Mouse (Mus musculus) lung, adult 2 months (tissue): ENCODE data around the gene Tspan3.

Source experiments
- CTCF ChIP-seq: fragments of 200-500 bp; IDR thresholded peaks from 2 replicates; pipeline ENCODE4 v1.5.1; 2011; ENCODE audit warnings: mild to moderate bottlenecking, low read length, control low read depth; ENCODE audit not compliant: insufficient read depth
- POLR2A ChIP-seq: fragments of 200-500 bp; IDR thresholded peaks from 2 replicates; pipeline ENCODE4 v1.6.1; 2011; ENCODE audit warnings: low read depth, mild to moderate bottlenecking, control low read depth, low read length, borderline replicate concordance; ENCODE audit errors: extremely low read depth

GRCm38 (mm10) chr9:56118582-56118981 is 46.7 kb downstream of the Tspan3 start:
- TF ChIP-seq CTCF (peak; percentile 92), POLR2A (no peak)
